Mouse (Mus musculus) limb, embryonic 14.5 days (tissue): ENCODE measurements around the gene Adssl1. TPM values are rescaled to one million over a fixed set of nuclear protein-coding genes. Genes with fewer than 3 reads are reported as not detected.

Source experiments
- ATAC-seq: fragments of 200-750 bp; cut with Nextera tagmentation; 2 replicates; pipeline ENCODE4 v1.8.0; 2017; ENCODE audit warnings: low read depth, moderate number of reproducible peaks, moderate TSS enrichment; ENCODE audit not compliant: low FRiP score
- DNase-seq: peaks from one replicate; pipeline ENCODE4 v3.0.0-alpha.2; 2015; ENCODE audit warnings: low spot score
- H3K27ac ChIP-seq: fragments of 300-500 bp; sonication (generic); replicated peaks from 2 replicates; pipeline ENCODE4 v1.5.1; 2014; ENCODE audit warnings: low read depth, mild to moderate bottlenecking, low read length, moderate library complexity, mixed read lengths
- H3K27me3 ChIP-seq: fragments of 300-500 bp; sonication (generic); 2 replicates; pipeline ENCODE4 v1.6.1; 2014; ENCODE audit warnings: low read length, mixed read lengths; ENCODE audit not compliant: control insufficient read depth, insufficient read depth
- H3K36me3 ChIP-seq: fragments of 300-500 bp; sonication (generic); 2 replicates; pipeline ENCODE4 v1.6.1; 2014; ENCODE audit warnings: mild to moderate bottlenecking, low read length, moderate library complexity, mixed read lengths; ENCODE audit not compliant: control insufficient read depth, insufficient read depth
- H3K4me1 ChIP-seq: fragments of 300-500 bp; sonication (generic); 2 replicates; pipeline ENCODE4 v1.6.1; 2014; ENCODE audit warnings: antibody characterized with exemption, low read length, mixed read lengths; ENCODE audit not compliant: control insufficient read depth, insufficient read depth
- H3K4me2 ChIP-seq: fragments of 300-500 bp; sonication (generic); replicated peaks from 2 replicates; pipeline ENCODE4 v1.6.1; 2014; ENCODE audit warnings: low read depth, mild to moderate bottlenecking, low read length, moderate library complexity; ENCODE audit not compliant: severe bottlenecking
- H3K4me3 ChIP-seq: fragments of 300-500 bp; sonication (generic); replicated peaks from 2 replicates; pipeline ENCODE4 v1.5.1; 2014; ENCODE audit warnings: low read length
- H3K9ac ChIP-seq: fragments of 300-500 bp; sonication (generic); 2 replicates; pipeline ENCODE4 v1.6.1; 2014; ENCODE audit warnings: mild to moderate bottlenecking, low read depth, low read length, moderate library complexity; ENCODE audit not compliant: severe bottlenecking
- H3K9me3 ChIP-seq: fragments of 300-500 bp; sonication (generic); 2 replicates; pipeline ENCODE4 v1.6.1; 2016; ENCODE audit warnings: low read length; ENCODE audit not compliant: control insufficient read depth
- POLR2A ChIP-seq: fragments of 200-500 bp; IDR thresholded peaks from 2 replicates; pipeline ENCODE4 v1.8.0; 2012; ENCODE audit warnings: inconsistent platforms, mild to moderate bottlenecking, moderate library complexity, borderline replicate concordance; ENCODE audit not compliant: insufficient read depth, insufficient read length; ENCODE audit errors: extremely low read depth
- WGBS: fragments of 180-500 bp; shearing (Covaris S2); extraction: QIAGEN DNeasy Blood & Tissue Kit; methylation state at CpG from one replicate; pipeline ENCODE4 v1.1.7; 2014; 5-methylcytosine and 5-hydroxymethylcytosine counted together
- polyA plus RNA-seq, 2 experiments: library from polyadenylated mRNA; depleted of rRNA in 1 of 2; stranded (reverse) in 1 of 2; unstranded in 1 of 2; fragments of >200 nt; fragmentation: Nextera tagmentation in 1 of 2; extraction: Ambion mirVana in 1 of 2; gene quantifications; 2 replicates each; pipeline versions ENCODE4 v1.2.1 to v1.2.3; 2012 to 2014

Gene Adssl1
- polyA plus RNA-seq, 2 experiments = 15.0 to 18.9 TPM

DNA sequence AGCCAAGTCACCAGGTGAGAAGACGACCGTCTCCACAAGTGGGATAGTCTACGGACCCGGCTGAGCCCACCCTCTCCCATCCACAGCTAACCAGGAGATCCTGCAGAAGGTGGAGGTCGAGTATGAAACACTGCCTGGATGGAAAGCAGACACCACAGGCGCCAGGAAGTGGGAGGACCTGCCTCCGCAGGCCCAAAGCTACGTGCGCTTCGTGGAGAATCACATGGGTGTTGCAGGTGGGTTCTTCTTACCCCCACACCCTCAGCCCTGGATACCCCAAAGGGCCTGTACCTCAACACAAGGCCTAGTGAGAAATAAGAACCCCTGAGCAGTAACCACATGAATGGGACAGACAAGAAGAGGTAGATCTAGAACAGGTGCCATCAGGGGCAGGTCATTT, 19.7 kb downstream of the Adssl1 start:
- no peak overlapping the region for H3K9ac ChIP-seq
- H3K4me3 ChIP-seq = no peak overlapping the region
- no peak for DNase-seq
- H3K27me3 ChIP-seq = no peaks in the 10 kb centered on the region
- TF ChIP-seq POLR2A = no peak
- ATAC-seq = no peak
- 81% methylated on average over 10 of the region's 10 CpGs for WGBS
- no peaks in the 10 kb centered on the region for H3K4me1 ChIP-seq
- H3K27ac ChIP-seq = no peak overlapping the region
- no peaks in the 10 kb centered on the region for H3K36me3 ChIP-seq
- no peak overlapping the region for H3K4me2 ChIP-seq
- H3K9me3 ChIP-seq = no peaks in the 10 kb centered on the region

DNA sequence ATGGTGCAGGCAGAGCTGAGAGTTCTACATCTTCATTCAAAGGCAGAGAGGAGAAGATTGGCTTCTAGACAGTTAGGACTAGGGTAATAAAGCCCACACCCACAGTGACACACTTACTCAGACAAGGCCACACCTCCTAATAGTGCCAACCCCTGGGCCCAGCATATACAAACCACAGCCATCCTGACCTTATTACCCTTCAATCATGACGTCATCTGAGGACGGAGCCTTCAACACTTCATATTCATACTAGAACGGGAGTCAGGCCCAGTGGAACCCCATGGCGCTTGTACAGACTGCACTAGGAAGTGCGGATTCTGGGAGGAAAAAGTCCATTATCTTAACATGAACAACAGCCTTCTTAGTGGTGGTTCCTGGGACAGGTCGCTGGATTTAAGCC, 23.3 kb downstream of the Adssl1 start:
- no peaks in the 10 kb centered on the region for H3K27me3 ChIP-seq
- no peak for TF ChIP-seq POLR2A
- no peak overlapping the region for H3K27ac ChIP-seq
- DNase-seq (no peak), ATAC-seq (no peak)
- peaks cover 7% of the 10 kb centered on the region for H3K36me3 ChIP-seq
- H3K4me3 ChIP-seq = no peak overlapping the region
- H3K4me2 ChIP-seq = no peak overlapping the region
- WGBS = 94% methylated on average over 6 of the region's 6 CpGs
- no peaks in the 10 kb centered on the region for H3K9me3 ChIP-seq
- H3K4me1 ChIP-seq = peaks cover 13% of the 10 kb centered on the region; the same call in 1 of the 2 replicates
- H3K9ac ChIP-seq = no peak overlapping the region

- Histone ChIP-seq H3K9me3 (no peaks in the 10 kb centered on the region), H3K36me3 (peaks cover 19% of the 10 kb centered on the region), H3K27me3 (no peaks in the 10 kb centered on the region), H3K4me2 (peak within 1 kb of the TSS; percentile 88), H3K4me3 (peak within 1 kb of the TSS; percentile 81), H3K4me1 (peaks cover 13% of the 10 kb centered on the region; the same call in 1 of the 2 replicates), H3K27ac (peak within 1 kb of the TSS; percentile 88), H3K9ac (peak within 1 kb of the TSS; percentile 80)
- ATAC-seq (peak; percentile 97), DNase-seq (peak; percentile 98)
- WGBS = under 1% methylated on average over 44 of the region's 46 CpGs
- no peak for TF ChIP-seq POLR2A
Observed at GRCm38 (mm10) chr12:112644180-112644854, 24.5 kb downstream of the Adssl1 start, which contains the start of gene Siva1. Siva1 (plus strand) TSS chr12:112644679.

DNA sequence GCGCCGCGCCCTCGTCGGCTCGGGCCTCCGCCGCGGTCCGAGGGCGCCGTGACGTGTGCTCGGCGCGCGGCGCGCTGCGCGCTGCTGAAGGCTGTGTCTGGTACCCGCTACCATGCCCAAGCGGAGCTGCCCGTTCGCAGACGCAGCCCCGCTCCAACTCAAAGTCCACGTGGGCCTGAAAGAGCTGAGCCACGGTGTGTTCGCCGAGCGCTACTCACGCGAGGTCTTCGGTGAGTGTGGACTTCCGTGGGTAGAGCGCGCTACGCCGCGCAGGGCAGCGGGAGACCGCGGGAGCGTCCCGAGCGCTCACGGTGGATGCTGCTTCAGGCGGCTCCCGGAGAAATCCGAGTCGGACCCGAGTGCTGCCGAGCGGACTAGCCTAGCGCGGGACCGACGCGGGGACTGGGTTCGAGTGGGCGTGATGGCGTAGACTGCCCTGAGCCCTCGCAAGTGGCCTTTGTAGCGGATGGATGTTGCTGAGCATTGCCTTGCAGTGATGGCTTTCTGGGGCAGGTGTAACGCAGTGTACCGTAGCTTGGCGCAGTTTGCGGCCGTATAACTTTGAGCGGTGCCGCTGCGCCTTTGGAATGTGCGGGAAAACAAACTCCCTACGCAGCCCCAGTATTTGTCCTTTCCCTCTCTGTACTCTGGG, 25.1 kb downstream of the Adssl1 start:
- under 1% methylated on average over 72 of the region's 75 CpGs for WGBS
- peak; percentile 38; the same call in 1 of the 2 replicates for ATAC-seq
- no peak for DNase-seq

GRCm38 (mm10) chr12:112646139-112646538, 26.3 kb downstream of the Adssl1 start:
- no peak for TF ChIP-seq POLR2A
- H3K4me3 ChIP-seq = peak overlapping the region; percentile 81
- no peak overlapping the region for H3K27ac ChIP-seq
- 47% methylated on average over 6 of the region's 6 CpGs for WGBS
- H3K9ac ChIP-seq = peak overlapping the region; percentile 80
- DNase-seq (no peak), ATAC-seq (no peak)
- H3K4me1 ChIP-seq = peaks cover 13% of the 10 kb centered on the region; the same call in 1 of the 2 replicates
- H3K9me3 ChIP-seq = no peaks in the 10 kb centered on the region
- H3K36me3 ChIP-seq = peaks cover 38% of the 10 kb centered on the region
- peak overlapping the region; percentile 88 for H3K4me2 ChIP-seq
- no peaks in the 10 kb centered on the region for H3K27me3 ChIP-seq

More for the DNA sequence above, 25.1 kb downstream of the Adssl1 start:
- no peaks in the 10 kb centered on the region for H3K9me3 ChIP-seq
- no peaks in the 10 kb centered on the region for H3K27me3 ChIP-seq
- H3K9ac ChIP-seq = peak overlapping the region; percentile 80
- H3K4me3 ChIP-seq = peak overlapping the region; percentile 81
- peak overlapping the region; percentile 88 for H3K27ac ChIP-seq
- TF ChIP-seq POLR2A = peak; percentile 95
- H3K4me2 ChIP-seq = peak overlapping the region; percentile 88
- peaks cover 26% of the 10 kb centered on the region for H3K36me3 ChIP-seq
- peaks cover 13% of the 10 kb centered on the region; the same call in 1 of the 2 replicates for H3K4me1 ChIP-seq
